ENCODE assay signal across 1 mouse cellular context in the genomic region with DNA sequence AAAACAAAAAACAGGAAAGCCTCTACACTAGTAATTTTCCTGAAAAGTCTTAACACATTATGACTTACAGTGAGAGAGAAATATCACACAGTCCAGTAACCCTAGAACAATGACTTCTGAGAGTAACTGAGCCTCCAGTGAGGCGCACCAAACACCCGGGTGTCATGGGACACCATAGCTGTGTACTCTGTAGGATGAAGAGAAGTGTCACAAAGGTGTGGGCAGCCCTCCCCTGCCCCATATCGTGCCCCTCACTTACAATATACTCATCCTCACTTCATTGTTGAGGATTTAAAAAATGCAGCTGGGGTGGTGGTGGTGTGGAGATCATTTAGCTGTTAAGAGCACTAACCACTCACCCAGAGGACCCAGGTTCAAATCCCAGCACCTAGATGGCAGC.
TF ChIP-seq lines count a peak whose summit lies in the region.

No protein-coding gene starts in this region.

TF ChIP-seq in myocyte, 11 proteins besides CTCF, POLR2A, EP300 and RAD21 (continued from another document):
- no peak for TF ChIP-seq MYOD1 (IDR thresholded peaks at IDR 0.05; ENCODE audit: control insufficient read depth in 1 of 3, insufficient read length in 2 of 3, low read depth in 2 of 3)
